Mouse (Mus musculus): ENCODE measurements at regions not wholly inside any gene's neighbourhood (a gene's known extent, or its start where the extent isn't known, plus 50 kb on each side); places are given as distances from the start of the nearest gene placed in this dataset.
A peak's percentile ranks its signal among the peaks of the same experiment; 100 is the strongest.

DNA sequence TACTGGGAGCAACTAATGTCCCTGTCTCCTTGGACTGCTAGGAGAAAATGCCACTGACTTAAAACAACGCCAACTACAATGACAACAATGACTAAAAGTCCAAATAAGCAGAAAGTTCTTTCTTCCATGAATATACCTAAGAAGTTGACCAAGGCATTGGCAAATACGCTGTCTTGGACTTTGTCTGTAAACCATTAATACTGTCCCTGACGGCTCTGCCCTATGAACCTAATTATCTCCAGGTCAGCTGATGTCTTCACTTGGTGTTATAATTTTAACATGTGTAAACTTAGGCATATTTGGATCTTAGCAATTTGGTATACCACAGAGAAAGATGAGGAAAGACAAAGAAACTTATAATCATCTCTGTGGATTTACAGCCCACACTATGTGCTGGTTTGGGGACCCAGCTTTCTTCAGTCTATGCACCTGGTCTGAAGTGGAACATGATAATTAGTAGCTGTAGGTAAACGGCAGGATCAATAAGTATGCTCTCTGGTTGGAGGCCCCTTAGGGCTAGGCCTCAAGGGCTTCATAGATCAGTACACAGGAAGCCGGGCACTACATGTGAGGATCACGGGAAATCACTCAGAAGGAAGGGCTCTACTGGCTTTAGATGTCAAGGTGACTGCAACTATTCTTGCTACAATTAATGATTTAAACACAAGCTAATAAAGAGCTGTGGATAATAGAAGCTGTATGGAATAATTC lies 380.3 kb upstream of the Adgrl2 start:
- DNase-seq (ENCODE audit: low spot score in 2 of 2) = no peak

GRCm38 (mm10) chr3:149367888-149368287 lies 377.5 kb upstream of the Adgrl2 start:
- DNase-seq (ENCODE audit: low spot score in 2 of 2) = no peak

DNA sequence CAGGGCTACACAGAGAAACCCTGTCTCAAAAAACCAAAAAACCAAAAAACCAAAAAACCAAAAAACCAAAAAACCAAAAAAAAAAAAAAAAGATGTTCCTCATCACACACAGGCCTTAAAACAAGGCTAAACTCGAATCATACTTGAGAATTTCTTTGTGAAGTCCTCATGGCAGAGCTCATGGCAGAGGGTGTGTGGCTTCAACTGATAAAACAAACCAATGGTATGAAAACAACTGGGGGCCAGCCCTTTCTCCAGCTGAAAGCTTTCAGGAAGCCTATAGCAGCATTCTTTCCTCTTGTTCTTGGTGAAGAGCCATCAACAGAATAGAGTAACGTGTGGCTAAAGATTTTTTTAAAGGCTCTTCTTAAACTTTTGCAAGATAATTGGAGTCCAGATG lies 369.8 kb upstream of the Adgrl2 start:
- no peak for DNase-seq (ENCODE audit: low spot score in 2 of 2)

- DNase-seq (ENCODE audit: low spot score in 2 of 2) = no peak
Observed at GRCm38 (mm10) chr3:149358570-149359193, 368.3 kb upstream of the Adgrl2 start.

GRCm38 (mm10) chr3:149357903-149358569 lies 367.7 kb upstream of the Adgrl2 start:
- DNase-seq (ENCODE audit: low spot score in 2 of 2) = no peak

DNA sequence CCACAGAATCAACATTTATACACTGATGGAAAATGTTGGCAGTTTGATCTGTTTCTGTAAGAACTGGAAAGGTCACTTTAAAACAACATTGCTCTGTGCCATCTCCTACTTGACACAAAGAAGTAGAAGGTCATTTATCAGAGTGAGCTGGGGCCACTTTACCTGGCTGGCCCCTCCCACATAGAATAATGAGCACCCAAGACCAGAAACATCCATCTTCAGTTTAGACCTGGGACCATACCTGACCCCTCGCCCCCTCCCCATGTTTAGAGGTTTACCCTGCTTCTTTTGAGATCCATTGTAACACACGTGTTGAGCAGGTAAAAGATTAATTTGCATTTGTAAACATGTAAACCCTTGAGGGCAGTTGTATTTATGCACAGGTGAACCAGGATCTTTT lies 366.8 kb upstream of the Adgrl2 start:
- DNase-seq (ENCODE audit: low spot score in 2 of 2) = no peak

GRCm38 (mm10) chr3:149355362-149355761 lies 365.0 kb upstream of the Adgrl2 start:
- no peak for DNase-seq (ENCODE audit: low spot score in 2 of 2)

DNA sequence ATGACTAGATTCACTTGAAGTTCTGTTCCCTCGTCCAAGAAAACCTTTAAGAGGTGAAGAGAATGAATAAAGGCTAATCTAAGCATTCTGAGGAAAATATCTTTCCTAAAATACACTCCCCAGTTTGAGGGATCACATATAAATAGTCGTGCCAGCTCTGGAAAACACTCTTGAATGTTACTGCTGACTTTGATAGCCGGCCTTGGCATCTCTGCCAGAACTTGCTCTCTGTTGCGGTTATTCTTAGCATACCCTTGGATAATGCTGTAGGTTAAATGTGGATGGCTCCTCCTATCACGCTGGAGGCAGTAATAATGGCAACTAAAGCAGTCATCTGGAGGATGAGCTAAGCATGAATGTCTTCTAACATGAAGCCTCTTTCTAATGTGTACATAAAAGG lies 363.6 kb upstream of the Adgrl2 start:
- no peak for DNase-seq (ENCODE audit: low spot score in 2 of 2)

GRCm38 (mm10) chr3:149352546-149352945 lies 362.2 kb upstream of the Adgrl2 start:
- DNase-seq (ENCODE audit: low spot score in 2 of 2) = no peak

GRCm38 (mm10) chr3:149349731-149350130 lies 359.4 kb upstream of the Adgrl2 start:
- no peak for DNase-seq (ENCODE audit: low spot score in 2 of 2)

DNA sequence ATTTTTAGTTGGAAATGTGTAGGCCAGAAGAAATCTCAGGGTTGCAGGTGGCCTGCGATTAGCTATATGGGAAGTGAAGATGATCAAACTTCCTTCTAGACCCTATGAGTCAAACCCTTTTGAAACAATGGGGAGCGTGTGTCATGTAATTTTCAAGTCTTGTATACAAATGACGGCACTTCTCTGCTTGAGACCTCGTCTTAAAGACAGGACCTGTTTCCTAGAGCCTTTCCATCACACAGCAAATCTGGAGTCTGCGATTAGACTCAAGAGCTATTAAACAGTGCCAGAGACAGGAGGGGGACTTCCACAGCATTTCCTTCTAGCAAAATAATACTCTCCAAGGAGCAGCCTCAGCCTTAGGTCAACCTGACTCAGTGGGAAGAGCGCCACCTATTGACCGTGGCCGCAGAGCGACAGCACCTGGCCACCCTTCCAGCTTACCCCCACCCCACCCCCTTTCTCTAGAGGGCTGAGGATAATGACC lies 358.9 kb upstream of the Adgrl2 start:
- peak in 1 of 2 experiments; percentile 45 for DNase-seq (ENCODE audit: low spot score in 2 of 2)

DNA sequence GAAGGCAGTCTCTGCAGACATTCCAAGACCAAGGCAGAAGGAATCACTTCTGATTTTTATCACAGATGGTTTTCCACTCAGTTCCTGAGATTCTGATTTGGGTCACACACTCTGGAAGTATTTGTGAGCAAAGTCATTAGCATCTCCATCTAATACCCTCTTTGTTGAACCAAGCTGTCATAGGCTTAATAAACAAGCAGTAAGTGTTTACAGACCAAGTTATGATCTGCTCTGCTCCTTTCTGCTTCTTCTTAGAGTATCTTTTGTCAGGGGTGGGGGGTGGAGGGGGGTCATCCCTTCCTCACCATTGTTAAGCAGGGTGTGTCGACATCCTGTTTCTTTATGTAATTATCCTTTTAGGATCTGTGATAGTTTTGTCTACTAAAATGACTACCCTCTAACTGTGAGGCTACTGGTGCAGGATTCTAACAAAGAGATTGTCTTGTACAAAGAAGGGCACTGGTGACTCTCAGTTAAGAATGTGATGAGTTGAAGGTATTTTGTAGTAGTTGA lies 358.2 kb upstream of the Adgrl2 start:
- no peak for DNase-seq (ENCODE audit: low spot score in 2 of 2)

DNA sequence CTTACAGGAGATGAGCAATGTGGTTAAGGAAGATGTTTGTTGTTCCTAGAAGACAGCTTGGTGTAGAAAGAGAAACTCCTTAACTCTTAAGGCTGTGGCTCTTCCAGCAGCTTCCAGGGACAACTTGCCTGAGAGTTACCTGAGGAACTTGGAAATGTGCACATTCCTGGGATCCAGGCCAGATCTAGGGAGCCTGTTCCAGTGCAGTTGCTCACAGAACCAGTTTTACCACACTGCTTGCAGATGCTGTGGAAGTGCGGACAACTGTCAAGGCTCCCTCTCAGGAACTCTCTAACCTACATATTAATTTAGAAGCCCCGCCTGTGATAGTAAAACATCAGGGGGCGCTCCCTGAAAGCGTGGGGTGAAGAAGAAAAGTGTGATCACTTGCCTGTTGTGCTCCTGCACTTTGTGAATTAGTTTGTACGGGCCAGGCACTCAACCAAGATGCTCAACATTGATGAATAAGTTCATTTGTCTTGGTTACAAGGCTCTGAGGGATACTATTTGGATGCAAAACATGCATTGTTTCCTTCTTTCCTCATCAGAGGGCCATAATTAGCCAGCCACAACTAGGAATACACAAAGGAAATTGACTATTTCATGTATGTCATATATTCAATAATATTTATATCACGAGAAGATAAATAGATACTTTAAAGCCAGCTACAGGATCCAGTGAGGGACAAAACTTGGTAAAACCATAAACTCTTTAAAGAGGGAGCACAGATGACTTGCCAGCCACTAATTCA lies 357.1 kb upstream of the Adgrl2 start:
- DNase-seq (ENCODE audit: low spot score in 2 of 2) = peak in 1 of 2 experiments; percentile 25

DNA sequence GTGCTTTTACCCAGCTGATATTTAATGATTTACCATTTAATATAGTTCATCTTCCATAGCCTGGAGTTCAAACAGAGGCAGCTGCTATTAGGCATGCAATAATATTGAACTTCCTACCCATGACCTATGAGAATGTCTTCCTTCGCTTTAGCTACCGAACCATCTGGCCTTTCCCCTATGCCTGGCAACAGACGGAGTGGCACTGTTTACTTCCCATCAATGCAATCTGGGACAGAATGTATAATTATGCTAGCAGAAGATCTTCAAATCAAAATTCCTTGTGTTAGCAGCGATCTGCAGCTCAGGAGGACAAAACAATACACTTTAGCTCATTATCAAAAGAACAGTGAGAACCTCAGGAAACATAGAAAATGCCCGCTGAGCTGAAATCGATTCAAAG lies 352.2 kb upstream of the Adgrl2 start:
- no peak for DNase-seq (ENCODE audit: low spot score in 2 of 2)

GRCm38 (mm10) chr3:149339374-149339753 lies 349.0 kb upstream of the Adgrl2 start:
- DNase-seq (ENCODE audit: low spot score in 2 of 2) = no peak

DNA sequence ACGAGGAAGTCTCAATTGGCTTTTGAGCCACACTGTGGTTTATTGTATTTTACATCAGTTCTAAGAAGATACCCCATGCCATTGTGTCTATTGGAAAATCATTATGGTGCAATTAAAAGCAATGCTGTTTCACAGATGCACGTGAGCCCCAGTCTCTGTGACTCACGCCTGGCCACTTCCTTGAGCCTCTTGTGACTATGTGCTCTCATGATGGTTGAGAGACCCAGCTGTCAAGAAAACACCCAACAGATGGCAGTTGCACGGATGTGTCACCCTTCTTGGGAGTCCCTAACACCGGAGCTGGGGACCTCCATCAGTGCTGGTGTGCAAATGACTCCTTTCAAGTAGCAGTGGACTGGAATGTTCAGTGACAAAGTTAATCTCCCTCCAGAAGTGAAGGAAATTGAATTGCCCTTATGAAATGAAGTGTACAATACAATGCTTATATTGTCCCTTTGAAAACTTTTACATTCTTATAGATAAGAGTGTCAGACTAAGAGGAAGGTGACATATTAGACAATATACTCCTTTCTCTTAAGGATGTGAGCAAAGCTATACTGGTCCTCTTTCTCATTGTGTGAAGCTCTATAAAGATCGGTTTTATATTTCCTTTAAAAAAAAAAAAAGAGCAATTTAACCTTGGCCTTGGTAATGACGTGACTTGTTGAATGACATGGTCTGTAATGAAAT lies 348.5 kb upstream of the Adgrl2 start:
- no peak for DNase-seq (ENCODE audit: low spot score in 2 of 2)

GRCm38 (mm10) chr3:149335259-149335658 lies 344.9 kb upstream of the Adgrl2 start:
- no peak for DNase-seq (ENCODE audit: low spot score in 2 of 2)

DNA sequence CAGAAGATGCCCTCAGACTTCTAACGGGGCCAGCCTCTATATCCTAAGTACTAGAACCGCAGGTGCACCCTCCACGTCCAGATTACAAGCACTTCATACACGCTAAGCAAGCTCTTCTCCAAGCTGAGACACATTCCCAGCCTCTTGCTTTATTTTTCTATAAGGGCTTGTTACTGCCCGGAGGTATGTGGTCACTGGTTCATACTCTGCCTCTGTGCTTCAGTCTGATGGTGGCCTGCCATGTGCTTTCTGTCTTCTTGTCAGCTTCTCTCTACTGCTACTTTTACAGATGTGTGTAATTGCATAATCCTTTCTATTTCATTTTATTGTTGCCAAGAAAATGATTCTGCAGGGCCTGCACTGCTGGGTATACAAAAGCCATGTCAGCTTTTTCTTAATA lies 343.3 kb upstream of the Adgrl2 start:
- DNase-seq (ENCODE audit: low spot score in 2 of 2) = no peak

GRCm38 (mm10) chr3:149333131-149333530 lies 342.8 kb upstream of the Adgrl2 start:
- no peak for DNase-seq (ENCODE audit: low spot score in 2 of 2)

DNA sequence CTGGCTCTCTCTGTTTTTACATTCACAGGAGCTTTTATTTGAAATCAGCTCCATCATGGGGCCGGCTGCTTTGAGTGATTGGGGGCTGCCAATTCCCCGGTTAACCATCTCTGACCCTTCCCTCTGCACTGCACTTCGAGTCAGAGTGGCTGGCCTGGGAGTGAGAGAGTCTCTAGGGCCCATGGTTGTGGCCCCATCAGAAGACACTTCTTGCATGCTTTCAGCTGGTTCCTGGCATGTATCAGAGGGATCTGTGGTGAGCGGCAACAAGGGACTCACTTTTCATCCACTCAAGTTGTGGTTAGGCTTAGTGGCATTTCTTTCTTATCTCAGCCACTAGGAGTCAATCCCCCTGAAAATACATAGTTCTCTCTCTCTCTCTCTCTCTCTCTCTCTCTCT lies 341.8 kb upstream of the Adgrl2 start:
- no peak for DNase-seq (ENCODE audit: low spot score in 2 of 2)

DNA sequence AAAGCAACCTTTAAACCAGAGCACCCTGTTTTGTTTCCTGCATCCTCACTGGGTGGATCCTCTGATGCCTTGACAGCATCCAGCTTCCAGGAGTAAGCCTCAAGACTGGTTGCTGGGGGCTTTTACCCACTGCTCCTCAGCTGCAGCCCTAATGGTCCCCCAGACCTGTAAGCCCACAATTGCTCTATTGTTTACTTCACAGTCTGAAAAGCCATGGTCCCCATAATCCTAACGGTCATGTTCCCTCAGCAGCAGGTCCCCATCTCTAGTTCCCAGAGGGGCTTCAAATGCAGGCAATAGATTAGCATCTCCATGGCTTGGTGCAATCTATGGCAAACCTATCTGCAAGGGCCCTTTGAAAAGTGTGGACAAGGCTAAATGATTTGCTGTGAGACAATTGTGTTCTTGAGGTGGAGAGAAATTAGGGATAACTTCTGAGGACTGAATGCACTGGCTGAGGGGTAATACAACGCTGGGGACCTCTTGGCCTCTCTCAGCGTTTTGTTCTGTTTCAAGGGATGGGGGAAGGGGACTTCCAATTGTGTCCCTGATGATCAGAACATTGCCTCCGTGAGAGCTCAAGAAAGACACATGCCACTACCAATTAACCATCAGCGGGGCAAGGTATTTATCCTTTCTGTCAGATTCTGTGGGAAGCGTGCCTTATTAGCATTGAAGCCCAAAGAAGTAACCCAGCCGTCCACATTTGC lies 341.1 kb upstream of the Adgrl2 start:
- DNase-seq (ENCODE audit: low spot score in 2 of 2) = no peak
